In genomic region chr5:123603496-123603895, GRCm38 (mm10) we compare ENCODE assay signal across 8 mouse cellular contexts. TPM values are rescaled to one million over a fixed set of nuclear protein-coding genes. Genes with fewer than 3 reads are reported as not detected.
DNase-seq lines count a peak whose midpoint lies in the region; ATAC-seq and TF ChIP-seq lines count a peak whose summit lies in the region.

No protein-coding gene starts in this region.

- WGBS in olfactory bulb, adult 2 months: 15% methylated on average over 11 of the region's 11 CpGs

- peak overlapping the region; percentile 36 for H3K4me3 ChIP-seq in olfactory bulb, adult 2 months (ENCODE audit: insufficient read depth, low read depth, low read length)

- peaks cover 24% of the 10 kb centered on the region for H3K4me1 ChIP-seq in olfactory bulb, adult 2 months (ENCODE audit: control insufficient read depth, insufficient read depth, low read length)

- ATAC-seq in frontal cortex, adult (ENCODE audit: low TSS enrichment): peak; percentile 83
- ATAC-seq in erythroid progenitor cell, adult 5-6 weeks (replicated peaks; ENCODE audit: low FRiP score, poor library complexity, severe bottlenecking): no peak

- no peak for TF ChIP-seq POLR2A in olfactory bulb, adult 2 months (IDR thresholded peaks at IDR 0.05; ENCODE audit: insufficient read depth, low read depth, low read length)

- no peak for DNase-seq in frontal cortex, postnatal 25 days (ENCODE audit: low spot score in 2 of 2)
- peak; percentile 68 for DNase-seq in right cerebral cortex, adult 18-20 months
- no peak for DNase-seq in right cerebral cortex, postnatal 4 days
- peak; percentile 40 for DNase-seq in kidney, adult 9 months
- no peak for DNase-seq in cerebellum, postnatal 14 days

- TF ChIP-seq CTCF in olfactory bulb, adult 2 months (IDR thresholded peaks at IDR 0.05; ENCODE audit: insufficient read depth, low read depth, low read length): no peak

- peak overlapping the region; percentile 54 for H3K27ac ChIP-seq in olfactory bulb, adult 2 months (ENCODE audit: insufficient read depth, low read depth, low read length)

RNA-seq across cellular contexts. Expression of gene Vps33a, which starts 30.7 kb away (rescaled TPM):
- not detected in 2 replicates for polyA plus RNA-seq in olfactory bulb, adult 2 months (2012; ENCODE audit: insufficient read depth, insufficient read length, low replicate concordance, missing spikeins)
- total RNA-seq in erythroid progenitor cell, adult 5-6 weeks (2015; ENCODE audit: low replicate concordance): 9.4 and 10.9 TPM in 2 replicates
- total RNA-seq in erythroid progenitor cell, adult 5-6 weeks (2017; ENCODE audit: low replicate concordance): 8.2 and 9.4 TPM in 2 replicates

Comparison
In these comparisons a context has a peak if more than half of its experiments do, and no peak if none do; other contexts are left out.
1. DNase-seq: peak in right cerebral cortex, adult 18-20 months (single experiment) and kidney, adult 9 months (single experiment); none in frontal cortex, postnatal 25 days (0 of 2), right cerebral cortex, postnatal 4 days (single experiment) and cerebellum, postnatal 14 days (0 of 2).